Mouse (Mus musculus): ENCODE measurements at regions not wholly inside any gene's neighbourhood (a gene's known extent, or its start where the extent isn't known, plus 50 kb on each side); places are given as distances from the start of the nearest gene placed in this dataset.

- no peak for DNase-seq (ENCODE audit: low spot score)
Measured at GRCm38 (mm10) chr13:44346636-44347035, 382.6 kb upstream of the Jarid2 start.

- DNase-seq (ENCODE audit: low spot score), result no peak
Measured at GRCm38 (mm10) chr13:44347662-44348061, 381.6 kb upstream of the Jarid2 start.

DNA sequence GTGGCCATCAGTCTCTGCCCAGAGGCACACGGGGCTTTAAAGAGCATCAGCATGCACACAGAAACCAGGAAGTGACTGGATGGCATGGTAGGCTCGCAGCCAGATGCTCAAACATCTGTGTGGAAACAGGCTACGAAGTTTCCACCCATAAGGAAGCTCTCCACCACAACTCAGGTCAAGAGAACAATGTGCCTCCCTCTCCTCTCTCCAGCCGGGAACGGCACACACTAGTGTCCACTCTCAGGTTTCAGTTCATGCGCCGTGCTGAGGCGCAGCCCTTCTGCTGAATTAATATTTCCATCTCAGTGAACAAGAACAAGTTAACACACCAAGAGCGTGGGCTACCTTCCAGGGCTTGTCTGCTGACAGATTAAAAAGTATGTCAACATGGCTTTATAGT is 375.4 kb upstream of the Jarid2 start:
- DNase-seq (ENCODE audit: low spot score), result no peak

GRCm38 (mm10) chr13:44355771-44356221 is 373.5 kb upstream of the Jarid2 start:
- DNase-seq (ENCODE audit: low spot score), result no peak

DNA sequence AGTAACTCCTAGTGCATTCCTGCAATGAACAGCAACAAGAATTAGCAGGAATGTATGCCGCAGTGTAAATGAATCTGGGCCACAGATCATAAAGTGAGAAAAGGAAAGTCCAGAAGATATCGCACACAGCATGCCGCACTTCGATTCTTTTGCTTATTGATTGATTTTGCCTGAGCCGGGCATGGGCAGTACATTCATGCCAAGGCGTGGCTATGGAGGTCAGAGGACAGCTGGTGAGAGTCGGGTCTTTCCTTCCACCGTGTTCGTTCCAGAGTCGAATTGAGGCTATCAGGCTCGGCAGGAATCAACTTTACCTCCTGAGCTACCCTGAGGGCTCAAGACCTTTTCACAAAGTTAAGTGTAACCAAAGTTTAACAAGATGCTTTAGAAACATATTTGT is 372.3 kb upstream of the Jarid2 start:
- no peak for DNase-seq (ENCODE audit: low spot score)

- no peak for DNase-seq (ENCODE audit: low spot score)
Measured at GRCm38 (mm10) chr13:44359344-44359743, 369.9 kb upstream of the Jarid2 start.

DNA sequence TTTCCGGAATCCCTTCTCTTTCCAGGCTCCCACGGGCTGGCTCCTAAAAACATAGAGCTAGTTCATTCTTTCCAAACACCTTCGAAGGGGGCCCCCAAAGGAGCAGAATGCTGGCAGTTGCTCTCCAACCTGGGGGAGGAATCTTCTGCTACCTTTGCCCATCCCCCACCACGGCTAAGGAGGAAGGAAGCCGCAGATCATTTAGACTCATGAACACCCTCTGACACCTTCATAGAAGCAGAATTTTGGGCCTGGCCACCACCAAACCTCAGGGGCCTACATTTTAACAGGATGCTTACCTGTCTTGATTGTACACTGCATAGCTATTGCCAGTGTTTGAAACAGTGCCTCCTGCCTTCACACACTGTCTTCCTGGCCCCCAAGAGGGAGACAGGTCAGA is 369.3 kb upstream of the Jarid2 start:
- no peak for DNase-seq (ENCODE audit: low spot score)

- DNase-seq (ENCODE audit: low spot score), result no peak
Measured at GRCm38 (mm10) chr13:44360725-44361290, 368.5 kb upstream of the Jarid2 start.

GRCm38 (mm10) chr13:44362293-44363005 is 366.8 kb upstream of the Jarid2 start:
- no peak for DNase-seq (ENCODE audit: low spot score)

DNA sequence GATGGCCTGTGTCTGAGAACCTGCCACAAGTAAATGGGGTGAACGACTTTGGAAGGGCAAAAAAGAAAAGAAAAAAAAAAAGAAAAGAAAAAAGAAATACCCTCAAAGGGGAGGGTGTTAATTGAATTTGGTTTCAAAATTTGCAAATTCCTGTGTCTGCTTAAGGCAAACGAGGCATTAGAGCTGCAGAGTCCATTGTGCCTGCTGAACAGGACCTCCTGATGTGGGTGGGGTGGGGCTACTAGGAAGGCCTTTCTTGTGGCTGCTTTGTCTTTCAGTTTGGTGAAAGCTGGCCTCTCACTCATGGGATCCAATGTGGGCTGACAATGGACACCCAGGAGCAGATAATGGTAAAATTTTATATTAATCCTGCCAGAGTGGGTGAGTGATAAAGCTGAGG is 366.3 kb upstream of the Jarid2 start:
- DNase-seq (ENCODE audit: low spot score), result no peak

DNA sequence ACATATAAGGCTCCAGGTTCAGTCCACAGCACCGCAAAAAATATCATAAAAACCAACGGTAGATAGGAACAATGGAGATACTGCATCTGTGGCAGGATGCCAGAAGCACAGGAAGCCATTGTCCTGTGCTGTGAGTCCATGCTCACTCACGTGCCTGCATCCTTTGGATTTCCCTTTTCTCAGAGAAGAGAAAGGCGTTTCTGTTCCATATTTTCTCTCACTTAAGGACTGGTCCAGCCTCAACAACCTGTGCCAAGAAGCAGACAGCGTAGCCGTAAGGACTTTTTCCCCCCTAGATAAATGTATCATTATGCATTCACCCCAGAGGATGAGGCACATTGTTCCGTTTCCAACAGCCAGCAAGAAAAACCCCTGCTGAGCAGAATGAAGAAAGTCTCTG is 360.0 kb upstream of the Jarid2 start:
- no peak for DNase-seq (ENCODE audit: low spot score)

DNA sequence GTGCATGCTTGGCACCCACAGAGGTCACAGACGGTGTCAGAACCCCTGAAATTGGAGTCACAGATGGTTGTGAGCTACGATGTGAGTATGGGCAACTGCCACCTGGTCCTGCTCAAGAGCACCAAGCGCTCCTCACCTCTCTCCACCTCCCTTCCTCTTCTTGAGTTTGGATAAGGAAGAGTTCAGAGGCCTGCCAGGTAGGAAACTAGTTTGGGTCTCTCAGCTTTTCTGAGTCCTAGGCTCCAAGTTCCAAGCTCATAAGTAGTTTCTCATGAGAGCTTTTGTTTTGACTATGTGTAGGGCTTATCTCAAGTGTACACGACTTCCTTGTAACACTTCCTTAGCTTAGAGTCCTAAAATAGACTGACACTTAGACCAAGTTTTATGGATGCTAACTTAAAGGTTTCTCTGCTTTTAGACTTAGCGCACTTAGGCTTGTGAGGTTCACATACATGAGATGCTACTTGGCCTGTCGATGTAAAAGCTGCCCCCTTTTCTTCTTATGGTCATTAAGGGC is 356.9 kb upstream of the Jarid2 start:
- DNase-seq (ENCODE audit: low spot score), result no peak

DNA sequence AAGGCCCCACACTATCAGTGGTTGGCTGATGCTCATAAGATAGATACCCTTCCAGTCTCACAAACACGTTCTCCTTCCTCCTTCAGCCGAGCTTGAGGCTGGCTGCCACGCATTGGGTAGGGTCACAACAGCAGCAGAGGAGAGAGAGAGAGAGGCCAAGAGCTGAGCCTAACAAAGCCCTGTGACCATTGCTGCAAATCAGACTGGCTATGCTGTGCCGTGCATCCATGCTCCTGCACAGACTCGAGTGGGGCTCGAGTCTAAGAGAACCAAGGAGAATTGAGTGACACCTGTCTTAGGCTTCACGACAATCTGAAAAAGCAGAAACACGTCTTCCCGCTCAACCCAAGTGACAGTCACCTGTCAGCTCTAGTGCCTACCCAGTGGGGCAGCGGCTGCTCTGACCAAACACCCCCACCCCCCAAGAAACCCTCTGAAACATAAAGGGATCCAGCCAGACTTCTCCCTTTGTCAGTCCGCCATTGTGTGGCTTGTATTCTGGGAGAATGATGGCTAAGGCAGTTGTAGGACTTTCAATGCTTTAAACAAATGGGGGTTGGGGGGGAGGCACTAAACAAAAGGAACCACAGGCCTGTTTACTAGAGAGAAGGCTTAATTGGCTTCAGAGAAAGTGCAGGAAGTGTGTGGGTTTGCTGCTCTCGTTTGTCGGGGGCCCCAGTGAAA is 353.7 kb upstream of the Jarid2 start:
- DNase-seq (ENCODE audit: low spot score), result no peak

DNA sequence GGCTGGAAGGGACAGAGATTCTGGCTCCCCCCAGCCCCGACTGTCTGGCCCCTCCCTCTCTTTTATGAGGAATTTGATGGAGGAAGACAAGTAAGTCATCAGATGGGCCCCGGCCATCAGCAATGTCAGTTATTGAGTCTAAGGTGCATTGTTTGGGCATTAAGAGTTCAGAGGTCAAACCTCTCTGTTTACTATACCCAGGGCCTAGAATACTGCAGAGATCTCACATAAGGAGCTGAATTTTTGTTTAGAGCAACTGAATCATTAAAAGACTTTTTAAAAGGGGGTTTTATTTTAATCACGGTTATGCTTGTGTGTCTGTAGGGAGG is 353.1 kb upstream of the Jarid2 start:
- DNase-seq (ENCODE audit: low spot score), result no peak

DNA sequence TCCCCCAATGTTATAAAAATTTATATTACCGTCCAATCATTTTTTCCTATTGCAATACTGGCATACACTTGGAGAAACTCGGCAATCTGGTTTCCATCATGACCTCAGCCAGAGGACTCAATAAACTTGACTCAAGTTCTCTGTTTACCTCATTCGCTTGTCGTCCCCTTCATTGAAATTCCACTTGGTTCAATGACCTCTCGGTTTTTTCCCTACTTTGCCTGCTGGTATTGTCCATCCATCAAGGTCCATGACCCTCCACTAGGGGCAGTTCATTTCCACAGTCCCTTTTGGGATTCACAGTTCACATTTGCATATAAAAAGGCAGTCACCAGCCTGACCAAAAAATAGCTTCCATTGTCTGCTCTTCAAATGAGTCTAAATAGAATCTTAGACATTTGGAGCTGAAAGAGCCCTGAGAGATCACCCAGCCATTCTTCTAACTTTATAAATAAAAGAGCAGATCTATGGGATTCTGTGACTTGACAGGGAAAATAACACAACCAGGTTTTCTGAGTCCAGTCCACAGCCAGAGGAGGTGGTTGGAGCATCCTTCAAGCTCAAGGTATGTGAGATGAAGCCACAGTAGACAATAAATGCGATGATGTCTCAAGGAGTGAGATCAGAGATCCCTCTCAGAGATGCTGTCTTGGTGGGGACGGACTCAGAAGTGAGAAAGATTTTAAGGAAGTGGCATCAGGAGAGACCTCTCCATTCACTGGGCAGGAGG is 347.4 kb upstream of the Jarid2 start:
- DNase-seq (ENCODE audit: low spot score), result no peak

GRCm38 (mm10) chr13:44383322-44383721 is 346.0 kb upstream of the Jarid2 start:
- DNase-seq (ENCODE audit: low spot score), result no peak

DNA sequence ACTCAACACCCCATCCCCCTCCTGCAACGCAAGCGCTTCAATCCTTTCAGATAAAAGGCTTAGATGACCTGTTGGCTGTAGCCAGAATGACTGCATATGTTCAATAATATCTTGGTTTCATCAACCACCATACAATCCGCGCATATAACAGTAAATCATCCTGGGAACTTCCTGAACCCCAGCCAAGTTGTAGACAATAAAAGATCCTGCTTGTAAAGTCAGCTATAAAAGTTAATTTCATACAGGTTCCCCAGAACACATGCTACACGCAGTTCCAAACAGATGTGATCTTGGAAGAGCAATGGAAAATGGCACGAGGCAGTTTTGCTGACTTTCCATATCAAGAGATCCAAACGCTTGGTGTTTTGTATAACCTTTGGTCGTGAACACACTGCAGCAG is 342.5 kb upstream of the Jarid2 start:
- DNase-seq (ENCODE audit: low spot score), result no peak

GRCm38 (mm10) chr13:44389696-44390095 is 339.6 kb upstream of the Jarid2 start:
- no peak for DNase-seq (ENCODE audit: low spot score)

- DNase-seq (ENCODE audit: low spot score), result no peak
Measured at GRCm38 (mm10) chr13:44390666-44391390, 338.4 kb upstream of the Jarid2 start.

GRCm38 (mm10) chr13:44394016-44394415 is 335.3 kb upstream of the Jarid2 start:
- DNase-seq (ENCODE audit: low spot score), result no peak

DNA sequence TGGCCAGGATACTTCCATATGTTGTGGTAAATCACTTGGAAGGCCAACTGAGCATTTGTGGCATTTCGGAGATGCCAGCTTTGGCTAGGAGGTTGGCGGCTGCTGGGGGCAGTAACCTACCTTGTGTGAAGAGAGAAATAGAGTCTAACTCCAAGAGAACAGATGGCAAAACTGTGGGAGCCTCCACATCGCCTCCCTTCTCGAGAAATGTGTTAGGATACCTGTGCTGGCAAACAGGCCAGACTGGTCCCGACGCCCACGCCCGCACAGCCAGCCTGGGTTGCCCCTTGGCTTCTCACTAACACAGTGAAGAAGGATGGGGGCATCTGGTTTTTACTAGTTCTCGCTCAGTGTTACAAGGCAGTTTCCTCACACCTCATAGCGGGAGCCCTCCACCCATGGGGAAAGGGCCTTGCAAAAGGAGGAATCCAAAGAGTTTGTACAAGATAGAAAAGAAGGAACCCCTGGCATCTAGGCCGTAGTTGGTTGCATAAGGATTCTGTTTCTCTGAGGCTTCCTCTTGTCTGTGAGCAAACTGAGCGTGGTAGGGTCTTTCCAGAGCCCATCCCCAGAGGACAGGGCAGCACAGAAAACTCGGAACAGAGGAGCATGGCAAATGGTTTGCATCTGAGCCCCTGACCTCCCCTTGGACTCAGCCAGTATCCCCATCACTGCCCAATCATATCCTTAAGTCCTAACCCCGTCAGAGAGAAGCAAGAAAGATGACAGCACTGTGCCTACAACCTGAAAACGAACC is 330.5 kb upstream of the Jarid2 start:
- DNase-seq (ENCODE audit: low spot score), result no peak
